Comparison of ENCODE assay signal across 31 mouse cellular contexts in the genomic region with DNA sequence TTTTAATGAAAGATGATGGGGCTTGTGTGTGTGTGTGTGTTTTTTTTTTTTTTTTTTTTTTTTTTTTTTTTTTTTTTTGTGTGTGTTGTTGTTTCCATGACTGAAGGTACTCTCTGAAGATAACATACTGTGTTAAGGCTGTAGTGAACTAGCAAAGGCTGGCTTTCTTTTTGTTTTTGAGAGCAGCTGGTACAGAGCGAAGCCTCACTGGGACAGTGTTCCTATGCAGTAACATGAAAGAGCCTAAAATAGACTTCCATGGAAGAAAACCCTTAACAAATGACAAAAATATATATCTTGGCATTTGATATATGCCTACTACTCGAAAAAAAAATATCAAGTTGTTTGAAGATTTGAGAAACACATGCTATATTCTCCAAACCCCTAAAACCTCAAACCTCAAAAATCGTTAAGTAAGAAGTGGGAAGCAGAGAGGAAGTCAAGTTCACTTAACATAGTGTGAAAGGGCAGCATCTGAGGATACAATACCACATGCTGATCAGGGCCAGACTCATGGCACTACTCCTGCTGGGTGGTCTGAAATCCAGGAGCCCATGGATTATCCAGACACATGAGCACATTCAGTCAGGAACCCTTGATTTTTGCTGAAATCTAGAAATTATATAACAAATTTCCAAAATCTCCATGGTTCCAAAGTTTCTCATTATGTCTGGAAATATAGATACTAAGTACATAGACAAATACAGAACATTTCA.
DNase-seq lines count a peak whose midpoint lies in the region; ATAC-seq and TF ChIP-seq lines count a peak whose summit lies in the region.
"Had no signal": no experiment of that assay in that cellular context is flagged by ENCODE, and none has a peak within 500 bp of the region (broad histone marks: within the 10 kb centered on the region; RNA-seq: fewer than 3 reads in every experiment).

No protein-coding gene starts in this region.

- no peak overlapping the region for H3K27ac ChIP-seq in limb, embryonic 14.5 days (replicated peaks; ENCODE audit: low read depth, low read length)
- no peak overlapping the region for H3K27ac ChIP-seq in limb, embryonic 10.5 days
- H3K27ac ChIP-seq in embryonic facial prominence, embryonic 15.5 days (replicated peaks), result no peak overlapping the region
- H3K27ac ChIP-seq: embryonic facial prominence, embryonic 12.5 days; forebrain, embryonic 15.5 days; heart, embryonic 15.5 days; intestine, embryonic 15.5 days; layer of hippocampus, adult 2 months; liver, embryonic 15.5 days; lung, embryonic 15.5 days; macrophage; midbrain, embryonic 13.5 days; neural tube, embryonic 12.5 days; stomach, embryonic 15.5 days had no signal

- WGBS in limb, embryonic 14.5 days, result 43% methylated on average over 3 of the region's 3 CpGs
- 71% methylated on average over 3 of the region's 3 CpGs for WGBS in limb, embryonic 10.5 days
- WGBS in embryonic facial prominence, embryonic 15.5 days, result 48% methylated on average over 3 of the region's 3 CpGs

- H3K4me3 ChIP-seq in limb, embryonic 14.5 days (replicated peaks; ENCODE audit: low read length), result no peak overlapping the region
- H3K4me3 ChIP-seq in limb, embryonic 10.5 days, result no peak overlapping the region
- no peak overlapping the region for H3K4me3 ChIP-seq in embryonic facial prominence, embryonic 15.5 days (replicated peaks)
- H3K4me3 ChIP-seq: embryonic facial prominence, embryonic 12.5 days; forebrain, embryonic 15.5 days; heart, embryonic 15.5 days; intestine, embryonic 15.5 days; layer of hippocampus, adult 2 months; liver, embryonic 15.5 days; lung, embryonic 15.5 days; midbrain, embryonic 13.5 days; neural tube, embryonic 12.5 days; stomach, embryonic 15.5 days had no signal

- H3K27me3 ChIP-seq in limb, embryonic 14.5 days (ENCODE audit: control insufficient read depth, insufficient read depth, low read length), result no peaks in the 10 kb centered on the region
- H3K27me3 ChIP-seq in limb, embryonic 10.5 days (ENCODE audit: low read depth, poor library complexity, severe bottlenecking), result no peaks in the 10 kb centered on the region
- H3K27me3 ChIP-seq in embryonic facial prominence, embryonic 15.5 days, result no peaks in the 10 kb centered on the region
- H3K27me3 ChIP-seq: embryonic facial prominence, embryonic 12.5 days; forebrain, embryonic 15.5 days; heart, embryonic 15.5 days; intestine, embryonic 15.5 days; liver, embryonic 15.5 days; lung, embryonic 15.5 days; midbrain, embryonic 13.5 days; neural tube, embryonic 12.5 days; stomach, embryonic 15.5 days had no signal

- H3K4me1 ChIP-seq in limb, embryonic 14.5 days (ENCODE audit: control insufficient read depth, insufficient read depth, low read length), result no peaks in the 10 kb centered on the region
- H3K4me1 ChIP-seq in limb, embryonic 10.5 days, result 0 out of 2 replicates have a peak, but pooled peaks cover 4% of the 10 kb centered on the region
- no peaks in the 10 kb centered on the region for H3K4me1 ChIP-seq in embryonic facial prominence, embryonic 15.5 days
- H3K4me1 ChIP-seq: embryonic facial prominence, embryonic 12.5 days; forebrain, embryonic 15.5 days; heart, embryonic 15.5 days; intestine, embryonic 15.5 days; liver, embryonic 15.5 days; lung, embryonic 15.5 days; midbrain, embryonic 13.5 days; neural tube, embryonic 12.5 days; stomach, embryonic 15.5 days had no signal

- H3K4me2 ChIP-seq in limb, embryonic 14.5 days (replicated peaks; ENCODE audit: low read depth, low read length, severe bottlenecking), result no peak overlapping the region
- H3K4me2 ChIP-seq in embryonic facial prominence, embryonic 15.5 days (replicated peaks), result no peak overlapping the region
- H3K4me2 ChIP-seq: embryonic facial prominence, embryonic 12.5 days; forebrain, embryonic 15.5 days; heart, embryonic 15.5 days; intestine, embryonic 15.5 days; liver, embryonic 15.5 days; lung, embryonic 15.5 days; midbrain, embryonic 13.5 days; neural tube, embryonic 12.5 days; stomach, embryonic 15.5 days had no signal

- no peaks in the 10 kb centered on the region for H3K36me3 ChIP-seq in limb, embryonic 14.5 days (ENCODE audit: control insufficient read depth, insufficient read depth, low read length)
- no peaks in the 10 kb centered on the region for H3K36me3 ChIP-seq in limb, embryonic 10.5 days
- no peaks in the 10 kb centered on the region for H3K36me3 ChIP-seq in embryonic facial prominence, embryonic 15.5 days
- H3K36me3 ChIP-seq: embryonic facial prominence, embryonic 12.5 days; forebrain, embryonic 15.5 days; heart, embryonic 15.5 days; intestine, embryonic 15.5 days; liver, embryonic 15.5 days; lung, embryonic 15.5 days; midbrain, embryonic 13.5 days; neural tube, embryonic 12.5 days; stomach, embryonic 15.5 days had no signal

- no peaks in the 10 kb centered on the region for H3K9me3 ChIP-seq in limb, embryonic 14.5 days (ENCODE audit: control insufficient read depth, low read length)
- no peaks in the 10 kb centered on the region for H3K9me3 ChIP-seq in limb, embryonic 10.5 days (replicated peaks)
- H3K9me3 ChIP-seq in embryonic facial prominence, embryonic 15.5 days (replicated peaks), result no peaks in the 10 kb centered on the region
- H3K9me3 ChIP-seq: embryonic facial prominence, embryonic 12.5 days; forebrain, embryonic 15.5 days; heart, embryonic 15.5 days; intestine, embryonic 15.5 days; liver, embryonic 15.5 days; lung, embryonic 15.5 days; midbrain, embryonic 13.5 days; neural tube, embryonic 12.5 days; stomach, embryonic 15.5 days had no signal

- no peak for ATAC-seq in limb, embryonic 14.5 days (ENCODE audit: low FRiP score, low read depth)
- ATAC-seq in embryonic facial prominence, embryonic 15.5 days (ENCODE audit: insufficient number of reproducible peaks, low FRiP score, low TSS enrichment, low read depth), result peak; percentile 72; the same call in 1 of the 2 replicates
- ATAC-seq: activated CD4-positive, CD25-positive, alpha-beta regulatory T cell, adult 4 months; forebrain, embryonic 15.5 days; hindbrain, embryonic 16.5 days; intestine, embryonic 15.5 days; midbrain, embryonic 13.5 days had no signal

- no peak for TF ChIP-seq POLR2A in limb, embryonic 14.5 days (IDR thresholded peaks at IDR 0.05; ENCODE audit: borderline replicate concordance, extremely low read depth, insufficient read depth, insufficient read length)

- H3K9ac ChIP-seq in limb, embryonic 14.5 days (ENCODE audit: low read depth, low read length, severe bottlenecking), result no peak overlapping the region
- no peak overlapping the region for H3K9ac ChIP-seq in embryonic facial prominence, embryonic 15.5 days
- H3K9ac ChIP-seq: embryonic facial prominence, embryonic 12.5 days; forebrain, embryonic 15.5 days; heart, embryonic 15.5 days; intestine, embryonic 15.5 days; liver, embryonic 15.5 days; lung, embryonic 15.5 days; midbrain, embryonic 13.5 days; neural tube, embryonic 12.5 days; stomach, embryonic 15.5 days had no signal

- peak; percentile 13 for DNase-seq in embryo, embryonic 10 days (ENCODE audit: low spot score)
- DNase-seq in embryo, embryonic 9.5 days (ENCODE audit: extremely low spot score), result no peak
- peak; percentile 14 for DNase-seq in limb, embryonic 14.5 days (ENCODE audit: low spot score)
- no peak for DNase-seq in limb, embryonic 10.5 days (ENCODE audit: low spot score)
- peak; percentile 37 for DNase-seq in mesoderm, embryonic 11.5 days (ENCODE audit: low read depth, low spot score)
- DNase-seq in lung, postnatal 25 days (ENCODE audit: low spot score), result no peak
- DNase-seq in layer of hippocampus, postnatal 10 days (ENCODE audit: low spot score in 2 of 2), result no peak
- DNase-seq: adrenal gland, postnatal 10 days; cerebellum, adult 2 months; cerebellum, postnatal 25 days; gastrocnemius, postnatal 36 days; heart, postnatal 4 days; kidney, adult 8-10 months; kidney, postnatal 14 days; liver; right cerebral cortex, adult 18-20 months; thymus, adult 18-20 months had no signal

Comparison
In these comparisons a context has a peak if more than half of its experiments do, and no peak if none do; other contexts are left out.
1. DNase-seq: peak in embryo, embryonic 10 days (single experiment), limb, embryonic 14.5 days (single experiment) and mesoderm, embryonic 11.5 days (single experiment); none in embryo, embryonic 9.5 days (single experiment), limb, embryonic 10.5 days (single experiment), lung, postnatal 25 days (single experiment) and layer of hippocampus, postnatal 10 days (0 of 2).